Mouse (Mus musculus) adrenal gland, postnatal 14 days (tissue): Measurements from ENCODE around the gene Olfr629. TPM values are rescaled to one million over a fixed set of nuclear protein-coding genes. Genes with fewer than 3 reads are reported as not detected.
"Not testable (repeated sequence)": the region's sequence is repeated elsewhere in the genome, so short reads cannot be mapped to it uniquely, and the experiment has no call there.

Experiments
- DNase-seq: peaks from one replicate; pipeline ENCODE4 v3.0.0; 2021; ENCODE audit warnings: mixed read lengths
- long read RNA-seq, 2 experiments: library from polyadenylated mRNA; stranded (forward); transcript quantifications; one replicate each; pipeline ENCODE4 v2.0.0; 2021
- total RNA-seq: library from RNA; stranded (reverse); gene quantifications from 2 replicates; pipeline ENCODE4 v1.2.3, GENCODE M21; 2021

The Olfr629 gene
- total RNA-seq: not detected in 2 replicates
- long read RNA-seq, experiment 1: 0 reads
- long read RNA-seq, experiment 2: 0 reads

DNA sequence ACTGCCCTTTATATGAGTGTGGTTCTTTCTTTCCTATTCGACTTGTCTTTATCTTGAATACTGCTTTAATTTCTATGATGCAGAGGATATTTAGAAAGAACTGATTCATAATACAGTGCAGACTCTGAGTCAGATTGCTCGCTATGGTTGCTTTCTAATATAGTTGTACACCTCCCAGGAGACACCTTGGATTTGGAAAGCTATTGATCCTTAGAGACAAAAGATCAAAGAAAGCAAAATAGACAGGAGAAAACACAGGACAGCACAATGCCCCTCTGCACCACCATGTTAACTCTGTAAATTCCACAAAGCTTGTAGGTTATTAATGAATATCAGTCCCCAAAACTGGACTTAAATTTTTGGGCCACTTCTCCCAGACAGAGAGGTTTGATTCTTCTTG is at the start of gene Olfr629:
TSS of gene Olfr629 (minus strand) at position 101 of the 400 bp plus-strand sequence.
- no peak for DNase-seq

DNA sequence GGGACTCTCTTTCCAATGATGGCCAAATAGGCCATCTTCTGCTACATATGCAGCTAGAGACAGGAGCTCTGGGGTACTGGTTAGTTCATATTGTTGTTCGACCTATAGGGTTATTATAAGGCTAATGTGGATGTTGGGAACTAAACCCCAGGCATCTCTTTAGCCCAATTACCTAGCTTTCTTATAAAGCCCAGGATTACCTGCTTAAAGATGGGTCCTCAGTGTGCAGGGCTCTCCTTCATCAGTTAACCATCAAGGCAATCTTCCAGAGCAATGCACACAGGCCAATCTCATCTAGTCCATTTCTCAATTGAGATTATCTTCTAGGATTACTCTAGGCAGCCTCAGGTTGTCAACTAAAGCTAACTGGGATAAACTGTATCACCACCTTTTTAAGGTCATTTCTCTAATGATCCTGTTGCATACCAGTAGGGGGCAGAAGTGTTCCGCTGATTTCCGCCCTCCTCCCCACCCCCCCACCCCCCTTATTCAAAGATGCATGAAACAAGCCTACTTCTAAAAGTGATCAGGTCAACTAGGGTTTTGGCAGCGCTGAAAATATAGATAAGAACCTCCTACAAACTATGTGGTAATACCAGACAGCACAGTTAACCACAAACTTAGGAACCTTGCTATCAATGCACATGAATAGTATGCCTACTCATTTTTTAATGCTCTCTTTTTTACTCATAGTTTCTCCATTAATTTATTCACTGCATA is 48.1 kb upstream of the Olfr629 start:
- no peak for DNase-seq

DNA sequence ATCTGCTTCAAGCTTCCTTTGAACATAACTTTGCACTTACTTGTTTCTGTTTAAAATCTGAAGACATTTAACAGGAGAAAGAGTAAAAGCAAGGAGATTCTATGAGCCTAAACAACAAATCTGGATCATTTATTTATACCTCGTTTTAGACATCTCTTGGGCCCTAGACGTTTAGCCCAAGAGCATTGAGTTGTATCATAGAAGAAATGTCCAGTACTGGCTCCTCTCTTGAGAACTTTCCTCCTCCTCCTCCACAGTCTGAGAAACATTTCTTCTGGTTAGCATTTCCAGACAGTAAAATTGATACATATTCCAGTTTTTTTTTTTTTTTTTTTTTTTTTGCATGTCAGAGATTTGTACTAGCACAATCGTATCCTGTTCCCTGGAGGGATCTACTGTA is 47.0 kb upstream of the Olfr629 start, which contains the start of gene Olfr67:
TSS of gene Olfr67 (minus strand) at position 101 of the 400 bp plus-strand sequence.
- DNase-seq: no peak

DNA sequence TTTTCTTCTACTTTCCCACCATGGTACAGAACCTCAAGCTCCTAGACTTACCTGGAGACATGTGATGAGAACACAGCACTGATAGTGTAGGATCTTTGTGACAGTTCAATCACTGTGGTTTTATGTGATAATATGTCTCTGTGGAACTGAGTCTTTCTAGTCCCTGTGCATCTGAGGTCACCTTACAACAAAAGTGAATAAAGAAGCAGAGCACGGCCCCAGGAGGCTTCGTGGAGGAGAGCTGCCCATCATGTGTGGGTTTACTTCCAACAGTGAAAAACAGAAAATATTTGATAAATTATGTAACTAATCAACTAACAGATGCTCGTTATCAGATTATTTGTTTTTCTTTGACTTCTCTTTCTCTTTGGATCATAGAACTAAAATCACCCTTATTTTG is 34.9 kb upstream of the Olfr629 start, which contains the start of gene Olfr68:
TSS of gene Olfr68 (minus strand) at position 101 of the 400 bp plus-strand sequence.
- no peak for DNase-seq

DNA sequence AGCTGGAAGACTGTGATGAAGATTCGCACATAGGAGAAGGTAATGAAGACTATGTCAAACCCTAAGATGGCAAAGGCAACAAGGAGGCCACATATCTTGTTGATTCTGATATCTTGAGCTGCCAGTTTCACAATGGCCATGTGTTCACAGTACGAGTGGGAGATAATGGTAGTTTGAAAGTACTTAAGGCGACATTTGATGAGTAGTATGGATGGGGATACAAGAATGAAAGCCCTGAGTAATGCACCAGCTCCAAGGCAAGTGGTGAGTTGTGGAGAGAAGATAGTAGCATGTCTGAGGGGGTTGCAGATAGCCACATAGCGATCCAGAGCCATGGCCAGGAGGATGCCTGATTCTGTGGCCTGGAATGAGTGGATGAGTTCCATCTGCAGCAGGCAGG is 32.9 kb upstream of the Olfr629 start:
- DNase-seq: not testable (repeated sequence)

DNA sequence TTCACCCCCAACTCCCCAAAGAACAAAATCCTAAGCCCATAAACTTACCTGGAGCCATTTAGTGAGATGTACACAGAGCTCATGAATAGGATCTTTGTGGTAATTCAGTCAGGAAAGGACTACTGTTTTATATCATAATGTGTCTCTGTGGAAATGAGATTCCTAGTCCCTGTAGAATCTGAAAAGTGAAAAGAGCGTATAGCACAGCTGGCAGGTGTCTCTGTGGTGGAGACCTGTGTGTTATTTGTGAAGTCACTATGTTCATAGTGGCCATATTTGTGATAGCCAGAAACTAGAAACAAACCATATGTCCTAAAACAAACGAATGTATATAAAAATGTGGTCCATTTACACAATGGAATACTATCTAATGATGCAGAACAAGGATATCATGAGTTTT is 26.8 kb upstream of the Olfr629 start, which contains the start of gene Olfr69:
TSS of gene Olfr69 (minus strand) at position 101 of the 400 bp plus-strand sequence.
- DNase-seq: no peak

DNA sequence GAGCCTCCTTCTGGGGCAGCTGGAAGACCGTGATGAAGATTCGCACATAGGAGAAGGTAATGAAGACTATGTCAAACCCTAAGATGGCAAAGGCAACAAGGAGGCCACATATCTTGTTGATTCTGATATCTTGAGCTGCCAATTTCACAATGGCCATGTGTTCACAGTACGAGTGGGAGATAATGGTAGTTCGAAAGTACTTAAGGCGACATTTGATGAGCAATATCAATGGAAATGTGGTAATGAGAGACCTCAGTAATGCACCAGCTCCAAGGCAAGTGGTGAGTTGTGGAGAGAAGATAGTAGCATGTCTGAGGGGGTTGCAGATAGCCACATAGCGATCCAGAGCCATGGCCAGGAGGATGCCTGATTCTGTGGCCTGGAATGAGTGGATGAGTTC is 22.9 kb upstream of the Olfr629 start:
- not testable (repeated sequence) for DNase-seq

DNA sequence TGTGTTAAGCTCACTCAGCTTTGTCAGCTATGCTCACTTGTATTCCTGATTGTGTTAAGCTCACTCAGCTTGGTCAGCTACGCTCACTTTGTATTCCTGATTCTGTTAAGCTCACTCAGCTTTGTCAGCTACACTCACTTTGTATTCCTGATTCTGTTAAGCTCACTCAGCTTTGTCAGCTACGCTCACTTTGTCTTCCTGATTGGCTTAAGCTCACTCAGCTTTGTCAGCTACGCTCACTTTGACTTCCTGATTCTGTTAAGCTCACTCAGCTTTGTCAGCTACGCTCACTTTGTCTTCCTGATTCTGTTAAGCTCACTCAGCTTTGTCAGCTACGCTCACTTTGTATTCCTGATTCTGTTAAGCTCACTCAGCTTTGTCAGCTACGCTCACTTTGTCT is 17.5 kb upstream of the Olfr629 start:
- DNase-seq: not testable (repeated sequence)

DNA sequence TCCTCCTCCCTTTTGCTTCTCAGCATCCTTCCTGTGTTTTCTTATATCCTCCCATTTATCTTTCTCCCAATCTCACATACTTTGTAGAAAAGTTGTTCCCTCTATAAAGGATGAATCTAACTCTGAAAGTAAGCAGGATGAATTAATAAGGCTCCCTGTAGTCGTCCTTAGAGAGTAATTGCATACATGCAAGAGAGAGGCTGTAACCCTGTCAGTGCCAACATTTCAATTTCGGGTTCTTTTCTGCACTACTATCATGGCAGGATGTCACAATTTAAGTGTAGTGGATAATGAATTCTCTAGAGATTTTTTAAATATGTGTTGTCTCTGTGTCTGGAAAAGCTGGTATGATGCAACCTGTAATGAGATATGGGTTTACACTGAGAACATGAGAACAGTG is 12.5 kb upstream of the Olfr629 start, which contains the start of gene Olfr630:
TSS of gene Olfr630 (minus strand) at position 101 of the 400 bp plus-strand sequence.
- DNase-seq: no peak

DNA sequence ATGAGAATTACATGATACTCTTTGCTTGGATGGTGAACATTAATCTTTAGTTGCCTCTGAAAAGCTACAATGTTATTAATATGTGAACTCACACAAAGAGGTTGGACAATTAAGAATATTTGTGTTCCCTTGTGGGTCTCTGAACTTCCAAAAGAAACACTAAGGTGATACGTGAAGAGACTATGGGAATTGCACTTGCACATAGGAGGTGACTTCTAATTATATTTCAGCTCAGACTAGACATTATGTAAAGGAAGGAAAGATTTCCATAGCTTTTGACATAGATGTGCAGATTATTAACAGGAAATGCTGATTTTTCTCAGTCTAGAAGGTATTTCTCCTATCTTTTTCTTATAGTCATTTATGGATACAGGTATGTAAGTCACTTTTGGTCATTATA is 14.7 kb downstream of the Olfr629 start, which contains the start of gene Olfr628:
TSS of gene Olfr628 (plus strand) at position 301 of the 400 bp plus-strand sequence.
- no peak for DNase-seq

DNA sequence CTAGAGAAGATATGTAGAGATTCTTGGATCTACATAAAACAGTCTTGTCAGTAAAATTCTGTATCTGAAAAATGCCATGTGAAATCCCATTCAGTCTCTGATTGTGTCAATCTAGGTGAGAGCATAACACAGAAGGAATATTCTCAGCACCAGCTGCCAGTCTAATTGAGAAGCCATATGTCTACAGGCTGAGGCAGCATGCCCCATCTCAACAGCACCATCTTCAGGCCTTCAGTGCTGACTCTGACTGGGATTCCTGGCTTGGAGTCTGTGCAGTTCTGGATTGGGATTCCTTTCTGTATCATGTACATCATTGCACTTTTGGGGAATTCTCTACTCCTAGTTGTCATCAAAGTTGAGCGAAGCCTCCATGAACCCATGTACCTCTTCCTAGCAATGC is 28.3 kb downstream of the Olfr629 start:
- DNase-seq: peak; percentile 4

DNA sequence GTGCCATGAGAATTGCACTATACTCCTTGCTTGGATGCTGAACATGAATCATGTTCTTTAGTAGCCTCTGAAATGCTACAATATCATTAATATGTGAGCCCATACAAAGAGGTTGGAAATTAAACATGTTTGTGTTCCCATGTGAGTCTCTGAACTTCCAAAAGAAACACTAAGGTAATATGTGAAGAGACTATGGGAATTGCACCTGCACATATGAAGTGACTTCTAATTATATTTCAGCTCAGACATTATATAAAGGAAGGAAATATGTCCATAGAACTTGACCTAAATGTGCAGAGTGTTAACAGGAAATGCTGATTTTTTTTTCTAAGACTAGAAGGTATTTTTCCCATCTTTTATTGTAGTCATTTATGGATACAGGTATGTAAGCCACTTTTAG is 30.4 kb downstream of the Olfr629 start, which contains the start of gene Olfr243:
TSS of gene Olfr243 (plus strand) at position 301 of the 400 bp plus-strand sequence.
- no peak for DNase-seq

DNA sequence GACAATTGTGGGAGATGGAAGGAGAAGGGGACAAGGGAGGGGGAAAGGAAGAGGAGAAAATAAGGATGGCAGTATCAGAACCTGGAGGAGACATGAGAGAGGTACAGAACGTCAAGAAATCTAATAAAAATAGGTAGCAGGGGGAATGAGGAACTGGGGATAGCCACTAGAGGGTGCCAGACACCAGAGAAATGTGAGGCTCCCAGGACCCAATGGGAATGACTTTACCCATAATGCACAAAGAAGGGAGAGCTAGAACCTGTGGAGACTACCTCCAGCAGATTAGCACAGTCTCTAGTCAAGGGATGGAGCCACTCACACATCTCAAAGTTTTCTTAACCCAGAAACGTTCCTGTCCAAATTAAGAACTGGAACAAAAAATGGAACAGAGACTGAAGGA is 32.7 kb downstream of the Olfr629 start:
- no peak for DNase-seq

DNA sequence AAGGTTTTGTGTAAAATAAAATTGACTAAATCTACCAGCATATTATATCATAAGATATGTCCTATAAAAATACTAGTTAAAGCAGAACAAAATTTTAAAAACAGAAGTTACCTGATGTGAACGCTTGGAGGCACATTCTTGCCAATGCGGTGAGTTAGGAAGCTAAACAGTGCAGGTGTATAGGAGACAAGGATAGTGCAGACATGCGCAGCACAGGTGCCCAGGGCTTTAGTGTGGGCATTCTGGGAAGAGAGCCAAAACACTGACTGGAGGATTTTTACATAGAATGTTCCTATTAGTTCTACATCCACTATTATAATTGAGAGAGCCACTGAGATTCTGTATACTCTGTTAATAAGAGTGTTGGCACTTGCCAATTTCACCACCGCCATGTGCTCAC is 45.3 kb downstream of the Olfr629 start:
- no peak for DNase-seq

Other genes with a start within 250 kb of the Olfr629 start
- gene Olfr609, start 246.9 kb downstream of the Olfr629 start, total RNA-seq: not detected in 2 replicates
- gene Olfr610, start 232.8 kb downstream of the Olfr629 start, total RNA-seq: not detected in 2 replicates
- gene Olfr611, start 224.1 kb downstream of the Olfr629 start, total RNA-seq: not detected in 2 replicates
- gene Olfr612, start 202.2 kb downstream of the Olfr629 start, total RNA-seq: not detected in 2 replicates
- not detected in 2 replicates for gene Olfr613, start 196.9 kb downstream of the Olfr629 start, total RNA-seq
- not detected in 2 replicates for gene Olfr615, start 188.9 kb downstream of the Olfr629 start, total RNA-seq
- gene Olfr616, start 175.8 kb downstream of the Olfr629 start, total RNA-seq: not detected in 2 replicates
- gene Olfr617, start 171.9 kb downstream of the Olfr629 start, total RNA-seq: not detected in 2 replicates
- not detected in 2 replicates for gene Olfr618, start 154.8 kb downstream of the Olfr629 start, total RNA-seq
- gene Olfr619, start 144.4 kb downstream of the Olfr629 start, total RNA-seq: not detected in 2 replicates
- gene Olfr620, start 132.4 kb downstream of the Olfr629 start, total RNA-seq: not detected in 2 replicates
- gene Olfr622, start 102.2 kb downstream of the Olfr629 start, total RNA-seq: not detected in 2 replicates
- gene Olfr623, start 81.2 kb downstream of the Olfr629 start, total RNA-seq: not detected in 2 replicates
- gene Olfr624, start 73.8 kb downstream of the Olfr629 start, total RNA-seq: 0.04 TPM in 1 of 2 replicates, not detected in the other
- gene Olfr625-ps1, start 62.2 kb downstream of the Olfr629 start, total RNA-seq: not detected in 2 replicates
- gene Olfr243, start 30.3 kb downstream of the Olfr629 start, total RNA-seq: not detected in 2 replicates
- not detected in 2 replicates for gene Olfr628, start 14.6 kb downstream of the Olfr629 start, total RNA-seq
- gene Olfr630, start 12.4 kb upstream of the Olfr629 start, total RNA-seq: not detected in 2 replicates
- gene Olfr69, start 26.7 kb upstream of the Olfr629 start, total RNA-seq: not detected in 2 replicates
- not detected in 2 replicates for gene Olfr68, start 34.8 kb upstream of the Olfr629 start, total RNA-seq
- gene Olfr67, start 46.9 kb upstream of the Olfr629 start, total RNA-seq: not detected in 2 replicates
- 1,182 and 1,430 TPM in 2 replicates for gene Hbb-bt, start 69.1 kb upstream of the Olfr629 start, total RNA-seq
- gene Hbb-bs, start 83.2 kb upstream of the Olfr629 start, total RNA-seq: 8,688 and 11,965 TPM in 2 replicates
- not detected in 2 replicates for gene Hbb-bh2, start 95.6 kb upstream of the Olfr629 start, total RNA-seq
- not detected in 2 replicates for gene Hbb-bh1, start 98.2 kb upstream of the Olfr629 start, total RNA-seq
- gene Hbb-y, start 108.3 kb upstream of the Olfr629 start, total RNA-seq: not detected in 2 replicates
- not detected in 2 replicates for gene Olfr66, start 141.3 kb upstream of the Olfr629 start, total RNA-seq
- not detected in 2 replicates for gene Olfr64, start 149.5 kb upstream of the Olfr629 start, total RNA-seq
- gene Olfr65, start 158.5 kb upstream of the Olfr629 start, total RNA-seq: not detected in 2 replicates
- gene Olfr631, start 183.9 kb upstream of the Olfr629 start, total RNA-seq: not detected in 2 replicates
- not detected in 2 replicates for gene Olfr632, start 189.4 kb upstream of the Olfr629 start, total RNA-seq
- not detected in 2 replicates for gene Olfr633, start 199.5 kb upstream of the Olfr629 start, total RNA-seq
- gene Olfr635, start 226.2 kb upstream of the Olfr629 start, total RNA-seq: not detected in 2 replicates